Mouse (Mus musculus): ENCODE measurements around the gene Cers6. TPM values are rescaled to one million over a fixed set of nuclear protein-coding genes. Genes with fewer than 3 reads are reported as not detected.

Cers6 gene
- polyA plus RNA-seq, 1 experiment = 3.2 TPM

GRCm38 (mm10) chr2:68911587-68912483 is 50.6 kb downstream of the Cers6 start:
- TF ChIP-seq CTCF (IDR thresholded peaks at IDR 0.05; ENCODE audit: control insufficient read depth, insufficient read depth, insufficient replicate concordance, low read depth, low read length) = no peak
- TF ChIP-seq POLR2A (IDR thresholded peaks at IDR 0.05; ENCODE audit: control insufficient read depth, low read depth, low read length) = no peak

GRCm38 (mm10) chr2:68915742-68916141 is 54.5 kb downstream of the Cers6 start:
- Histone ChIP-seq H3K36me3 (ENCODE audit: control insufficient read depth, insufficient read depth, low read length) (no peaks in the 10 kb centered on the region), H3K27ac (ENCODE audit: control insufficient read depth, insufficient read depth, low read depth, low read length) (no peak overlapping the region), H3K4me3 (ENCODE audit: control insufficient read depth, low read depth, low read length) (no peak overlapping the region), H3K27me3 (ENCODE audit: control insufficient read depth, insufficient read depth, low read length) (no peaks in the 10 kb centered on the region), H3K4me1 (ENCODE audit: control insufficient read depth, insufficient read depth, low read length) (no peaks in the 10 kb centered on the region)
- TF ChIP-seq POLR2A (IDR thresholded peaks at IDR 0.05; ENCODE audit: control insufficient read depth, low read depth, low read length) (no peak), CTCF (IDR thresholded peaks at IDR 0.05; ENCODE audit: control insufficient read depth, insufficient read depth, insufficient replicate concordance, low read depth, low read length) (no peak)

More at GRCm38 (mm10) chr2:68911587-68912483, 50.6 kb downstream of the Cers6 start:
- no peak overlapping the region for H3K27ac ChIP-seq (ENCODE audit: control insufficient read depth, insufficient read depth, low read depth, low read length)
- H3K4me3 ChIP-seq (ENCODE audit: control insufficient read depth, low read depth, low read length) = no peak overlapping the region
- H3K27me3 ChIP-seq (ENCODE audit: control insufficient read depth, insufficient read depth, low read length) = no peaks in the 10 kb centered on the region
- H3K4me1 ChIP-seq (ENCODE audit: control insufficient read depth, insufficient read depth, low read length) = no peaks in the 10 kb centered on the region
- no peaks in the 10 kb centered on the region for H3K36me3 ChIP-seq (ENCODE audit: control insufficient read depth, insufficient read depth, low read length)

- Histone ChIP-seq H3K4me3 (ENCODE audit: control insufficient read depth, low read depth, low read length) (no peak overlapping the region), H3K36me3 (ENCODE audit: control insufficient read depth, insufficient read depth, low read length) (no peaks in the 10 kb centered on the region), H3K27ac (ENCODE audit: control insufficient read depth, insufficient read depth, low read depth, low read length) (no peak overlapping the region), H3K4me1 (ENCODE audit: control insufficient read depth, insufficient read depth, low read length) (no peaks in the 10 kb centered on the region), H3K27me3 (ENCODE audit: control insufficient read depth, insufficient read depth, low read length) (no peaks in the 10 kb centered on the region)
- TF ChIP-seq POLR2A (IDR thresholded peaks at IDR 0.05; ENCODE audit: control insufficient read depth, low read depth, low read length) (no peak), CTCF (IDR thresholded peaks at IDR 0.05; ENCODE audit: control insufficient read depth, insufficient read depth, insufficient replicate concordance, low read depth, low read length) (no peak)
Observed at GRCm38 (mm10) chr2:68916299-68916698, 55.1 kb downstream of the Cers6 start.

GRCm38 (mm10) chr2:68917010-68917409 is 55.8 kb downstream of the Cers6 start:
- no peaks in the 10 kb centered on the region for H3K4me1 ChIP-seq (ENCODE audit: control insufficient read depth, insufficient read depth, low read length)
- TF ChIP-seq CTCF (IDR thresholded peaks at IDR 0.05; ENCODE audit: control insufficient read depth, insufficient read depth, insufficient replicate concordance, low read depth, low read length) (no peak), POLR2A (IDR thresholded peaks at IDR 0.05; ENCODE audit: control insufficient read depth, low read depth, low read length) (no peak)
- H3K27ac ChIP-seq (ENCODE audit: control insufficient read depth, insufficient read depth, low read depth, low read length) = no peak overlapping the region
- no peak overlapping the region for H3K4me3 ChIP-seq (ENCODE audit: control insufficient read depth, low read depth, low read length)
- H3K36me3 ChIP-seq (ENCODE audit: control insufficient read depth, insufficient read depth, low read length) = no peaks in the 10 kb centered on the region
- H3K27me3 ChIP-seq (ENCODE audit: control insufficient read depth, insufficient read depth, low read length) = no peaks in the 10 kb centered on the region

GRCm38 (mm10) chr2:68917524-68917923 is 56.3 kb downstream of the Cers6 start:
- Histone ChIP-seq H3K27ac (ENCODE audit: control insufficient read depth, insufficient read depth, low read depth, low read length) (no peak overlapping the region), H3K4me1 (ENCODE audit: control insufficient read depth, insufficient read depth, low read length) (no peaks in the 10 kb centered on the region), H3K27me3 (ENCODE audit: control insufficient read depth, insufficient read depth, low read length) (no peaks in the 10 kb centered on the region), H3K36me3 (ENCODE audit: control insufficient read depth, insufficient read depth, low read length) (no peaks in the 10 kb centered on the region), H3K4me3 (ENCODE audit: control insufficient read depth, low read depth, low read length) (no peak overlapping the region)
- no peak for TF ChIP-seq POLR2A (IDR thresholded peaks at IDR 0.05; ENCODE audit: control insufficient read depth, low read depth, low read length)
- TF ChIP-seq CTCF (IDR thresholded peaks at IDR 0.05; ENCODE audit: control insufficient read depth, insufficient read depth, insufficient replicate concordance, low read depth, low read length) = no peak

GRCm38 (mm10) chr2:68924344-68924743 is 63.1 kb downstream of the Cers6 start:
- Histone ChIP-seq H3K4me3 (ENCODE audit: control insufficient read depth, low read depth, low read length) (no peak overlapping the region), H3K27ac (ENCODE audit: control insufficient read depth, insufficient read depth, low read depth, low read length) (no peak overlapping the region), H3K36me3 (ENCODE audit: control insufficient read depth, insufficient read depth, low read length) (no peaks in the 10 kb centered on the region), H3K4me1 (ENCODE audit: control insufficient read depth, insufficient read depth, low read length) (peaks cover 3% of the 10 kb centered on the region), H3K27me3 (ENCODE audit: control insufficient read depth, insufficient read depth, low read length) (no peaks in the 10 kb centered on the region)
- TF ChIP-seq CTCF (IDR thresholded peaks at IDR 0.05; ENCODE audit: control insufficient read depth, insufficient read depth, insufficient replicate concordance, low read depth, low read length) = no peak
- no peak for TF ChIP-seq POLR2A (IDR thresholded peaks at IDR 0.05; ENCODE audit: control insufficient read depth, low read depth, low read length)

GRCm38 (mm10) chr2:68925542-68925941 is 64.3 kb downstream of the Cers6 start:
- no peaks in the 10 kb centered on the region for H3K36me3 ChIP-seq (ENCODE audit: control insufficient read depth, insufficient read depth, low read length)
- H3K27me3 ChIP-seq (ENCODE audit: control insufficient read depth, insufficient read depth, low read length) = no peaks in the 10 kb centered on the region
- H3K27ac ChIP-seq (ENCODE audit: control insufficient read depth, insufficient read depth, low read depth, low read length) = no peak overlapping the region
- H3K4me1 ChIP-seq (ENCODE audit: control insufficient read depth, insufficient read depth, low read length) = peaks cover 3% of the 10 kb centered on the region
- no peak overlapping the region for H3K4me3 ChIP-seq (ENCODE audit: control insufficient read depth, low read depth, low read length)
- TF ChIP-seq POLR2A (IDR thresholded peaks at IDR 0.05; ENCODE audit: control insufficient read depth, low read depth, low read length) (no peak), CTCF (IDR thresholded peaks at IDR 0.05; ENCODE audit: control insufficient read depth, insufficient read depth, insufficient replicate concordance, low read depth, low read length) (no peak)
